Mouse (Mus musculus) liver, embryonic 14.5 days (tissue): ENCODE measurements around the gene Hoxa3.

Experiments
- CTCF ChIP-seq: IDR thresholded peaks from 2 replicates; pipeline ENCODE4 v1.5.1; 2016; ENCODE audit warnings: antibody characterized with exemption, low read depth, control low read depth
- EP300 ChIP-seq: IDR thresholded peaks from 2 replicates; pipeline ENCODE4 v1.6.1; 2016; ENCODE audit warnings: antibody characterized with exemption, low read depth

DNA sequence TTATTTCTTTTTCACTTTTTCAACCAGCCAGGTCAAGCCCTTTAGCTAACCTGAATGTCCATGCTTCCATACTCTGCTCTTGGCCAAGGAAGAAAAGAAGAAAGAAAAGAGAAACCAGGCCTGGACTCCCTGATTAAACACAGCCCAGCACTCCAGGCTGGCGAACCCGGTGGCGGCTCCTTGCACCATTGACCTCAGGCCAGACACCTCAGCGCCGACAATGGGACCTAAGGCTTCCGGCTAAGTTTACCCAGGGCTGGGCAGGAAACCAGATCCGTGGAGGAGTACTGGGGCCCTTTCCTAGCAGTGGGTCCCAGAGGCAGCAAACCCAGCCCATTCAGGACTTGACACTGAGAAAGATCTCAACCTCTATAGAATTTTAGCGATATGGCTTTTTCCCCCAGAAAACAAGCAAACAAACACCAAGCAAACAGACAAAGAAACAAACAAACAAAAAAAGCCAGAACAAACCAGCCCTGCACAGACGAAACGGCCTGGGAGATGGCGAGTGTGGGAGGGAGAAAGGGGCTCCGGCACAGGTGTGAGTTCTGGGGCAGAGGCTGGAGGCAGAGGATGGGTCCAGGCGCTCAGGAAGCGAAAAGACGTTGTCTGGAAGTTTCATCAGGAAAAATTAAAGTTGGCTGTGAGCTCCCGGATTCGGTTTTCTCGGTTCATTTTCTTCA, 18.9 kb upstream of the Hoxa3 start:
- TF ChIP-seq EP300 (no peak), CTCF (no peak)
